Mouse (Mus musculus) cerebellum, postnatal 25 days (tissue): ENCODE measurements at regions not wholly inside any gene's neighbourhood (a gene's known extent, or its start where the extent isn't known, plus 50 kb on each side); places are given as distances from the start of the nearest gene placed in this dataset.

ENCODE experiments used
- DNase-seq, 2 experiments: peaks; one replicate each; pipeline ENCODE4 v3.0.0; 2021; ENCODE audit warnings: mixed read lengths in 2 of 2

GRCm38 (mm10) chr19:49563612-49564256 lies 1114.7 kb downstream of the Sorcs1 start:
- DNase-seq = no peak

- peak in 1 of 2 experiments; percentile 11 for DNase-seq
Observed at GRCm38 (mm10) chr19:49539445-49540407, 1138.7 kb downstream of the Sorcs1 start.
